Mouse (Mus musculus) forebrain, postnatal 0 days (tissue): ENCODE measurements around the gene Opalin. TPM values are rescaled to one million over a fixed set of nuclear protein-coding genes. Genes with fewer than 3 reads are reported as not detected.

Source experiments
- ATAC-seq: fragments of 200-750 bp; cut with Nextera tagmentation; 2 replicates; pipeline ENCODE4 v1.8.0; 2017; ENCODE audit warnings: mild to moderate bottlenecking, moderate library complexity
- DNase-seq: peaks from one replicate; pipeline ENCODE4 v3.0.0-alpha.2; 2015
- H3K27ac ChIP-seq: fragments of 300-500 bp; sonication (generic); 2 replicates; pipeline ENCODE4 v1.5.1; 2014; ENCODE audit warnings: low read depth, mild to moderate bottlenecking, antibody characterized with exemption, low read length, moderate library complexity, mixed read lengths
- H3K27me3 ChIP-seq: fragments of 300-500 bp; sonication (generic); 2 replicates; pipeline ENCODE4 v1.6.1; 2014; ENCODE audit warnings: mild to moderate bottlenecking, low read length, mixed read lengths; ENCODE audit not compliant: insufficient read depth
- H3K36me3 ChIP-seq: fragments of 300-500 bp; sonication (generic); 2 replicates; pipeline ENCODE4 v1.6.1; 2014; ENCODE audit warnings: mild to moderate bottlenecking, moderate library complexity; ENCODE audit not compliant: insufficient read depth
- H3K4me1 ChIP-seq: fragments of 300-500 bp; sonication (generic); 2 replicates; pipeline ENCODE4 v1.6.1; 2014; ENCODE audit warnings: antibody characterized with exemption; ENCODE audit not compliant: insufficient read depth
- H3K4me2 ChIP-seq: fragments of 300-500 bp; sonication (generic); 2 replicates; pipeline ENCODE4 v1.6.1; 2014; ENCODE audit warnings: low read depth, mild to moderate bottlenecking, moderate library complexity
- H3K4me3 ChIP-seq: fragments of 300-500 bp; sonication (generic); 2 replicates; pipeline ENCODE4 v1.5.1; 2014; ENCODE audit warnings: low read depth, low read length, mixed read lengths
- H3K9ac ChIP-seq: fragments of 300-500 bp; sonication (generic); 2 replicates; pipeline ENCODE4 v1.6.1; 2014; ENCODE audit warnings: mild to moderate bottlenecking
- H3K9me3 ChIP-seq: fragments of 300-500 bp; sonication (generic); 2 replicates; pipeline ENCODE4 v1.6.1; 2016; ENCODE audit warnings: low read length
- CTCF ChIP-seq: sonication (generic); IDR thresholded peaks from 2 replicates; pipeline ENCODE4 v1.5.1; 2016; ENCODE audit warnings: antibody characterized with exemption, control low read depth, low read depth
- WGBS: fragments of 180-500 bp; shearing (Covaris S2); extraction: QIAGEN DNeasy Blood & Tissue Kit; methylation state at CpG from one replicate; pipeline ENCODE4 v1.1.7; 2014; 5-methylcytosine and 5-hydroxymethylcytosine counted together
- polyA plus RNA-seq: library from polyadenylated mRNA; unstranded; fragments of >200 nt; fragmentation: Nextera tagmentation; extraction: Ambion mirVana; gene quantifications from 2 replicates; pipeline ENCODE4 v1.2.1, GENCODE M21; 2015
- total RNA-seq: library from RNA; depleted of rRNA; stranded (reverse); fragments of >200 nt; gene quantifications from 2 replicates; pipeline ENCODE4 v1.2.3, GENCODE M21; 2014

Gene Opalin
- total and polyA plus RNA-seq, 2 experiments from 2014 or later: not detected

DNA sequence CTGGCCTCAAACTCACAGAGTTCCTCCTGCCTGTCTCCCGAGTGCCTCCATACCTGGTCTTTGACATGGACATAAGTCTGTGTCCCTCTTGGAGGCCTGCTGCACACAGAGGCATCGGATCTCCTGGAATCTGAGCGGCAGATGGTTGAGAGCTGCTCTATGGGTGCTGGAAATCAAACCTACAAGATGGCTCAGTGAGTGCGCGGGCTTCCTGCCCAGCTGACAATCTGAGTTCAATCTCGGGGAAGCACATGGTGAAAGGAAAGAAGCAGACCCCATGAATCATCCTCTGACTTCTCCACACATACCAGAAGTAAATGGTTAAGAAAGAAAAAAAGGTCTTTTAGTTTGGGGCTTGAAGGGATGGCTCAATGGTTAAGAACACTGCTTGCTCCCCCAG, 45.0 kb downstream of the Opalin start:
- H3K9ac ChIP-seq: no peak overlapping the region
- H3K27ac ChIP-seq: no peak overlapping the region
- no peak for TF ChIP-seq CTCF
- DNase-seq: no peak
- H3K4me3 ChIP-seq: no peak overlapping the region
- ATAC-seq: no peak
- H3K4me1 ChIP-seq: no peaks in the 10 kb centered on the region
- 76% methylated on average over 6 of the region's 6 CpGs for WGBS
- H3K4me2 ChIP-seq: no peak overlapping the region
- H3K9me3 ChIP-seq: no peaks in the 10 kb centered on the region
- no peaks in the 10 kb centered on the region for H3K27me3 ChIP-seq
- no peaks in the 10 kb centered on the region for H3K36me3 ChIP-seq

DNA sequence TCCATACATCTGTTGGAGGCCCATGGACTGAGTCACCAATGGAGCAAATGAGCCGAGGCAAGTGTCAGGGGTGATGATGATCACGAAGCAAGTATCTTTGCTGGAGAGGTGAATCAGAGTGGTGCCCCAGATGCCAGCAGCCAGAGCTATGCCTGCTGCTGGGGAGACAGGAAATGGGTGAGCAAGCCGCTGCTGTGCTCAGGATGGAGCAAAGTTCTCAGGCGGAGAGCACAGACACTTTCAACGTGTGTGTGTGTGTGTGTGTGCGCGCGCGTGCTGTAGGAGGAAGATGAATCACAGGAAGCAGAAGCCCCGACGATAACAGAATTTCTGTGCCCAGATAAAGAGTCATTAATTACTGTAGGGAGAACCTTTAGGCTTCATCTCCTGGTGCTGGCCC, 45.9 kb downstream of the Opalin start:
- Histone ChIP-seq H3K4me2 (no peak overlapping the region), H3K27ac (no peak overlapping the region), H3K27me3 (no peaks in the 10 kb centered on the region), H3K9me3 (no peaks in the 10 kb centered on the region), H3K9ac (no peak overlapping the region), H3K4me1 (no peaks in the 10 kb centered on the region), H3K36me3 (no peaks in the 10 kb centered on the region), H3K4me3 (no peak overlapping the region)
- 88% methylated on average over 11 of the region's 11 CpGs for WGBS
- DNase-seq (no peak), ATAC-seq (no peak)
- TF ChIP-seq CTCF: no peak

DNA sequence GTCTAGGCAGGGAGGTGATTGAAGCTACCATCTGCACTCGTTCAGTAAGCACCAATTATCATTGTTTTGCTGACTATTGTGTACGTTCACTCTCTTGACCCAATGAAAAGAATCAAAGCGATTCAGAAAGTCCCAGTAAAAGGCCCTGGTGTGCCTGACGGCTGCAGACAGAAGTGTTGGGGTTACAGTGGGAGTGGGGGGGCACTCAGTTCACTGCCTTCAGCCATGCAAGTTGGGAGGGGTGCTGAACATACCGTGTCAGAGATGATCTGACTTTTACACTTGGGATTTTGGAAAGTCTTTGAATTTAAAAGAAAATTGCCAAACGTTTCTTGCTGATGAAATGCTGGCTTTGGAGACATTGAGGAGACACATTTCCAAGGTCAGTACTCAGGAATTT, 46.8 kb downstream of the Opalin start:
- Histone ChIP-seq H3K9me3 (no peaks in the 10 kb centered on the region), H3K4me2 (no peak overlapping the region), H3K27ac (no peak overlapping the region), H3K4me3 (no peak overlapping the region), H3K4me1 (no peaks in the 10 kb centered on the region), H3K27me3 (no peaks in the 10 kb centered on the region), H3K36me3 (no peaks in the 10 kb centered on the region), H3K9ac (no peak overlapping the region)
- ATAC-seq (no peak), DNase-seq (no peak)
- TF ChIP-seq CTCF: no peak
- 27% methylated on average over 6 of the region's 6 CpGs for whole genome bisulfite sequencing

DNA sequence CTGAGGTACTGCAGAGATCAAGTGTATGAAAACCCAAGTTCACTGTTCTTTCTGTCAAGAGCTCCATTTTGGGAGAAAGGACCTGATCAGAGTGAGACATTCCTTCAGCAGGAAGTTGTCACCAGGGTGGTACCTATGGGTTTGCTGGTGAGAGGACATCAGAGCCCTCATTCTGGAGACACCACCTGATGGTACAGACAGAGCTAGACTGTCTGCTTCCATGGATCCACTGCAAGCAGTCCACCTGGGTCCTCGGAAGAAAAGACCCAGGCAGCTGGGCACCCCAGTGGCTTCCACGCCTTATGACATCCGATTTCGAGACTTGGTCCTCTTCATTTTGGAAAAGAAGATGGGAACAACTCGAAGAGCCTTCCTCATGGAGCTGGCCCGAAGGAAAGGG, 47.7 kb downstream of the Opalin start, which contains the start of gene Dntt:
TSS of gene Dntt (plus strand) at position 57 of the 400 bp plus-strand sequence.
- H3K9ac ChIP-seq: no peak within 1 kb of the TSS
- 88% methylated on average over 6 of the region's 6 CpGs for WGBS
- ATAC-seq (no peak), DNase-seq (no peak)
- no peak within 1 kb of the TSS for H3K4me3 ChIP-seq
- no peaks in the 10 kb centered on the region for H3K36me3 ChIP-seq
- no peaks in the 10 kb centered on the region for H3K9me3 ChIP-seq
- TF ChIP-seq CTCF: no peak
- H3K4me1 ChIP-seq: no peaks in the 10 kb centered on the region
- H3K27ac ChIP-seq: no peak within 1 kb of the TSS
- H3K4me2 ChIP-seq: no peak within 1 kb of the TSS
- no peaks in the 10 kb centered on the region for H3K27me3 ChIP-seq

DNA sequence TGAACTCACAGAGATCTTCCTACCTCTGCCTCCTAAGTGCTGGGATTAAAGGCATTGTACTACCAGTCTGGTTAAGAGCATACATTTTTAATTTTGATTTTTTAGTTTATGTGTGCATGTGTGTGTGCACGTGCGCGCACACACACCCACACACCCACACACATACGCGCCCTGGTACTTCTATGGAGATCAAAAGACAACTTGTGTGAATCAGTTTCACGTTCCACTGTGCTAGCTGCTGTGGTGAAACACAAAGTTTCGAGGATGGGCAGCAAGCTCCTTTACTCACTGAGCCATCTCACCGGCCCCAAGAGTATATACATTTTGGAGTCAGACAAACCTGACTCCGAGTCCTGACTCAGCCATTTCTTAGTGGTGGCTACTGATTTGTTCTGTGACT, 49.3 kb downstream of the Opalin start:
- no peak overlapping the region for H3K9ac ChIP-seq
- H3K4me3 ChIP-seq: no peak overlapping the region
- DNase-seq (no peak), ATAC-seq (no peak)
- H3K27me3 ChIP-seq: no peaks in the 10 kb centered on the region
- no peaks in the 10 kb centered on the region for H3K4me1 ChIP-seq
- H3K9me3 ChIP-seq: no peaks in the 10 kb centered on the region
- TF ChIP-seq CTCF: no peak
- WGBS: 94% methylated on average over 9 of the region's 9 CpGs
- no peaks in the 10 kb centered on the region for H3K36me3 ChIP-seq
- no peak overlapping the region for H3K4me2 ChIP-seq
- no peak overlapping the region for H3K27ac ChIP-seq

DNA sequence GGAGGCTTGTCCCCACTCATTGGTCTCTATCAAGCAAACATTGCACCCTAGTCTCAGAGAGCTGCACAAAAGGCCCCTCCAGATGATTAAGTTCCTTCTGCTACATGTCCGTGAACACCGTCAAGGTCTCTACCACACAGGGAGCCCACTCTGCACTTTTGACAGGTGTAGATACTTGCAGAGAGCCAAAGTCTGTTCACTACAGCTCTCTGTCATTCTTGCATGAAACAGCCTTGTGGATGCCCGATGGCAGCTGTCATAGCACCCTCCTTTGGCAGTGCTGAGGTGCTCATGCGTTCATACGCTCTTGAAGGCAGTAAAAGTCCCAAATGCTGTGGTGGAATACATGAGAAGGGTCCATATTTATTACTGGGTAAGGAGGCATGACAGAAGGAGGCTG, 49.9 kb downstream of the Opalin start:
- ATAC-seq: no peak
- no peaks in the 10 kb centered on the region for H3K27me3 ChIP-seq
- no peak overlapping the region for H3K9ac ChIP-seq
- no peak overlapping the region for H3K4me2 ChIP-seq
- no peak for TF ChIP-seq CTCF
- H3K9me3 ChIP-seq: no peaks in the 10 kb centered on the region
- no peak for DNase-seq
- no peak overlapping the region for H3K27ac ChIP-seq
- 70% methylated on average over 5 of the region's 5 CpGs for whole genome bisulfite sequencing
- no peaks in the 10 kb centered on the region for H3K4me1 ChIP-seq
- H3K4me3 ChIP-seq: no peak overlapping the region
- no peaks in the 10 kb centered on the region for H3K36me3 ChIP-seq

DNA sequence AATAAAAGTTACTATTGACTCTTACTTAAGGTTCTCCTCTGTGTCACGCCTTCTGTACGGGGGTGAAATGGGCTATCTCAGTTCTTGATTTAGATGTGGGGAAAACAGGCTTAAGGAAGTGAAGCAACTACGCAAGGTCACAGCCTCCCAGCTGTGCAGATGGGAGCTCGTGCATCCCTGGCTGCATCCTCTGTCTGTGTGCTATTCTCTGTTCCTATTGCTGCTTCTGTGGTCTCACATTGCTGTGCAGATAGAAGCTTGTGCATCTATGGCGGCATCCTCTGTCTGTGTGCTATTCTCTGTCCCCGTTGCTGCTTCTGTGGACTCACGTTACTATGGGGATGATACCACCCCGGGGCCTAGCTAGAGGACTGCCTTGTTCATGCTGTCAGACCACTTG, 50.4 kb downstream of the Opalin start:
- 89% methylated on average over 8 of the region's 8 CpGs for WGBS
- Histone ChIP-seq H3K4me1 (no peaks in the 10 kb centered on the region), H3K4me2 (no peak overlapping the region), H3K36me3 (no peaks in the 10 kb centered on the region), H3K4me3 (no peak overlapping the region), H3K27ac (no peak overlapping the region), H3K27me3 (no peaks in the 10 kb centered on the region), H3K9ac (no peak overlapping the region), H3K9me3 (no peaks in the 10 kb centered on the region)
- DNase-seq: no peak
- no peak for TF ChIP-seq CTCF
- no peak for ATAC-seq

DNA sequence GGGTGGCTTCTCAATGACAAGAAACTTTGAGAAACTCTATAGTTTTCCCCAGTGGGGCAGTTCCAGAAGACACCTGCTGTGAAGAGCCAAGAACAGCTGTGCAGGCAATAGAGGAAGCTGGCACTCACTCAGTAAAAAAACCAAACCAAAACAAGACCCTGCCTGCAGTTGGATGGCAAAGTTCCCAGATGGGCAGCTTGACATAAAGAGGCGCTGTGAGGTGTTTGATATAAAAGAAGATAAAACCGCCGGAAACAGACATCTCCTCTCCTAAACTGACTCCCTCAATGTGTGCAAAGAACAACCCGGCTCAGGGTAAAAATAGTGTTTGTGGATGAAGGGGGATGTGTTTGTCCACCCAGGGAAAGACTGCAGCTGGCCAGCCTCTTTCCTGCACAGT, 54.7 kb downstream of the Opalin start:
- Histone ChIP-seq H3K9me3 (no peaks in the 10 kb centered on the region), H3K27ac (no peak overlapping the region), H3K27me3 (no peaks in the 10 kb centered on the region), H3K4me3 (no peak overlapping the region), H3K4me2 (no peak overlapping the region), H3K36me3 (no peaks in the 10 kb centered on the region), H3K9ac (no peak overlapping the region), H3K4me1 (no peaks in the 10 kb centered on the region)
- WGBS: 36% methylated on average over 4 of the region's 4 CpGs
- TF ChIP-seq CTCF: no peak
- DNase-seq (peak; percentile 19), ATAC-seq (peak; percentile 55; the same call in 1 of the 2 replicates)
